Mouse (Mus musculus) mouse trophoblast stem cell (cell line): Measurements from ENCODE around the gene Zswim5.

ENCODE experiments used
- in situ Hi-C, 2 experiments: fragments of 300-500 bp; cut with MseI, MboI; formaldehyde crosslinking; loops; 2 replicates in 1 of 2; 3 replicates in 1 of 2; pipeline ENCODE4 v1.15.1; 2025

Gene Zswim5

GRCm38 (mm10) chr4:117004649-117005048 lies 127.5 kb downstream of the Zswim5 start:
- in situ Hi-C loops, result no loop called here

GRCm38 (mm10) chr4:117005611-117006400 lies 128.6 kb downstream of the Zswim5 start:
- in situ Hi-C loops, result no loop called here

- in situ Hi-C loops, result no loop called here
Observed at GRCm38 (mm10) chr4:117007058-117007457, 129.9 kb downstream of the Zswim5 start.

GRCm38 (mm10) chr4:117010231-117010630 lies 133.1 kb downstream of the Zswim5 start:
- in situ Hi-C loops, result no loop called here

- in situ Hi-C loops, result no loop called here
Observed at GRCm38 (mm10) chr4:117013596-117013995, 136.4 kb downstream of the Zswim5 start.

- in situ Hi-C loops, result no loop called here
Observed at GRCm38 (mm10) chr4:117014901-117015415, 137.8 kb downstream of the Zswim5 start.

GRCm38 (mm10) chr4:117017738-117018137 lies 140.6 kb downstream of the Zswim5 start:
- in situ Hi-C loops, result no loop called here

GRCm38 (mm10) chr4:117018327-117018726 lies 141.2 kb downstream of the Zswim5 start:
- in situ Hi-C loops, result no loop called here

GRCm38 (mm10) chr4:117019206-117020134 lies 142.3 kb downstream of the Zswim5 start, which contains the start of gene Eif2b3:
Gene Eif2b3, plus strand, starts transcription at chr4:117019402.
- in situ Hi-C loops, result no loop called here

GRCm38 (mm10) chr4:117023469-117023868 lies 146.3 kb downstream of the Zswim5 start:
- in situ Hi-C loops, result no loop called here

- in situ Hi-C loops, result no loop called here
Observed at GRCm38 (mm10) chr4:117031105-117031504, 153.9 kb downstream of the Zswim5 start.
